Mouse (Mus musculus): ENCODE measurements around the gene Tmem243. TPM values are rescaled to one million over a fixed set of nuclear protein-coding genes. Genes with fewer than 3 reads are reported as not detected.

Tmem243 gene
- polyA plus RNA-seq, 1 experiment: 12.8 TPM

GRCm38 (mm10) chr5:9068886-9069285, 31.6 kb upstream of the Tmem243 start:
- no peaks in the 10 kb centered on the region for H3K4me1 ChIP-seq (replicated peaks; ENCODE audit: control insufficient read depth, insufficient read depth, low read length)
- DNase-seq: no peak
- H3K27ac ChIP-seq (ENCODE audit: control insufficient read depth, insufficient read depth, low read length): no peak overlapping the region
- TF ChIP-seq POLR2A (IDR thresholded peaks at IDR 0.05; ENCODE audit: control insufficient read depth, extremely low read depth, insufficient read depth, low read length, poor library complexity): no peak
- TF ChIP-seq CTCF (IDR thresholded peaks at IDR 0.05; ENCODE audit: borderline replicate concordance, control insufficient read depth, extremely low read depth, insufficient read depth, low read length, poor library complexity): no peak
- 34% methylated on average over 2 of the region's 2 CpGs for WGBS
- H3K36me3 ChIP-seq (ENCODE audit: control insufficient read depth, insufficient read depth, low read length): no peaks in the 10 kb centered on the region
- H3K27me3 ChIP-seq (ENCODE audit: control insufficient read depth, insufficient read depth, low read length): no peaks in the 10 kb centered on the region
- no peak overlapping the region for H3K4me3 ChIP-seq (ENCODE audit: control insufficient read depth, insufficient read depth, low read length)

GRCm38 (mm10) chr5:9069599-9070209, 30.8 kb upstream of the Tmem243 start:
- DNase-seq: no peak
- WGBS: 92% methylated on average over 6 of the region's 6 CpGs
- no peak overlapping the region for H3K27ac ChIP-seq (ENCODE audit: control insufficient read depth, insufficient read depth, low read length)

GRCm38 (mm10) chr5:9071360-9071759, 29.1 kb upstream of the Tmem243 start:
- Histone ChIP-seq H3K4me3 (ENCODE audit: control insufficient read depth, insufficient read depth, low read length) (no peak overlapping the region), H3K27ac (ENCODE audit: control insufficient read depth, insufficient read depth, low read length) (no peak overlapping the region)
- WGBS: 98% methylated on average over 3 of the region's 3 CpGs

More at GRCm38 (mm10) chr5:9069599-9070209, 30.8 kb upstream of the Tmem243 start:
- Histone ChIP-seq H3K27me3 (ENCODE audit: control insufficient read depth, insufficient read depth, low read length) (no peaks in the 10 kb centered on the region), H3K4me1 (replicated peaks; ENCODE audit: control insufficient read depth, insufficient read depth, low read length) (no peaks in the 10 kb centered on the region), H3K4me3 (ENCODE audit: control insufficient read depth, insufficient read depth, low read length) (no peak overlapping the region), H3K36me3 (ENCODE audit: control insufficient read depth, insufficient read depth, low read length) (no peaks in the 10 kb centered on the region)
- no peak for TF ChIP-seq CTCF (IDR thresholded peaks at IDR 0.05; ENCODE audit: borderline replicate concordance, control insufficient read depth, extremely low read depth, insufficient read depth, low read length, poor library complexity)
- TF ChIP-seq POLR2A (IDR thresholded peaks at IDR 0.05; ENCODE audit: control insufficient read depth, extremely low read depth, insufficient read depth, low read length, poor library complexity): no peak

DNA sequence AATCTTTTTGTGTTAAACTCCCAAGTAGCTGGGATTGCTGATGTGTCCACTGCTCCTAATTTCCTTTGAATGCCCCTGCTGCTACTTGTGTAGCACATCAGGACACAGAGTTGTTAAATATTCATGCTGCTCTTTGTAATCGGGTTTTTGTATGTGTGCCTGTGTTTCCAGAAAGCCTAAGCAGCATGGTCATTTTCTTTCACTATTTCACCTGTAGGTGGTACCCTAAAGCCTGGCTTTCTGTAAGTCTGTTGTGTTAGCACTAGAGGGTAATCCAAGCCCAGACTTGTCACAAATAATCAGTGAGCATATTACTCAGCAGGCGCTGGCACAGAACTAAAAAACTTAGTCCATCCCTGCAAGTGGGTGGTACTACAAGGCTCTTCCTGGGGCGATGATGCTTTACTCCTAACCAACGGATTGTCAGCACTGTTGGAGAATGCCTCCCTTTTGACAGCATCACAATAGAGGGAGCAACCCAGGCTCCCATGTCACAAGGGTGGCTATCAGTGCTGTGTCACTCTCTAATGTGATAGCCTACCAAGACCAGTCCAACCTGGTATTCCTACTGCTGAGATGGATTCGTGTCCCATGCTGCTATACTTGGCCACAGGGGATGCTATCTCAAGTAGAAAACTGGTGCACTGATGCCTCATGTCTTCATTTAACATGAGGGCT, 27.2 kb upstream of the Tmem243 start:
- H3K4me1 ChIP-seq (replicated peaks; ENCODE audit: control insufficient read depth, insufficient read depth, low read length): no peaks in the 10 kb centered on the region
- no peaks in the 10 kb centered on the region for H3K27me3 ChIP-seq (ENCODE audit: control insufficient read depth, insufficient read depth, low read length)
- TF ChIP-seq CTCF (IDR thresholded peaks at IDR 0.05; ENCODE audit: borderline replicate concordance, control insufficient read depth, extremely low read depth, insufficient read depth, low read length, poor library complexity): no peak
- TF ChIP-seq POLR2A (IDR thresholded peaks at IDR 0.05; ENCODE audit: control insufficient read depth, extremely low read depth, insufficient read depth, low read length, poor library complexity): no peak
- H3K27ac ChIP-seq (ENCODE audit: control insufficient read depth, insufficient read depth, low read length): no peak overlapping the region
- peak; percentile 11 for DNase-seq
- WGBS: 77% methylated on average over 5 of the region's 5 CpGs
- H3K36me3 ChIP-seq (ENCODE audit: control insufficient read depth, insufficient read depth, low read length): no peaks in the 10 kb centered on the region
- H3K4me3 ChIP-seq (ENCODE audit: control insufficient read depth, insufficient read depth, low read length): no peak overlapping the region

More at GRCm38 (mm10) chr5:9071360-9071759, 29.1 kb upstream of the Tmem243 start:
- DNase-seq: no peak
- Histone ChIP-seq H3K4me1 (replicated peaks; ENCODE audit: control insufficient read depth, insufficient read depth, low read length) (no peaks in the 10 kb centered on the region), H3K27me3 (ENCODE audit: control insufficient read depth, insufficient read depth, low read length) (no peaks in the 10 kb centered on the region), H3K36me3 (ENCODE audit: control insufficient read depth, insufficient read depth, low read length) (no peaks in the 10 kb centered on the region)
- TF ChIP-seq CTCF (IDR thresholded peaks at IDR 0.05; ENCODE audit: borderline replicate concordance, control insufficient read depth, extremely low read depth, insufficient read depth, low read length, poor library complexity) (no peak), POLR2A (IDR thresholded peaks at IDR 0.05; ENCODE audit: control insufficient read depth, extremely low read depth, insufficient read depth, low read length, poor library complexity) (no peak)

DNA sequence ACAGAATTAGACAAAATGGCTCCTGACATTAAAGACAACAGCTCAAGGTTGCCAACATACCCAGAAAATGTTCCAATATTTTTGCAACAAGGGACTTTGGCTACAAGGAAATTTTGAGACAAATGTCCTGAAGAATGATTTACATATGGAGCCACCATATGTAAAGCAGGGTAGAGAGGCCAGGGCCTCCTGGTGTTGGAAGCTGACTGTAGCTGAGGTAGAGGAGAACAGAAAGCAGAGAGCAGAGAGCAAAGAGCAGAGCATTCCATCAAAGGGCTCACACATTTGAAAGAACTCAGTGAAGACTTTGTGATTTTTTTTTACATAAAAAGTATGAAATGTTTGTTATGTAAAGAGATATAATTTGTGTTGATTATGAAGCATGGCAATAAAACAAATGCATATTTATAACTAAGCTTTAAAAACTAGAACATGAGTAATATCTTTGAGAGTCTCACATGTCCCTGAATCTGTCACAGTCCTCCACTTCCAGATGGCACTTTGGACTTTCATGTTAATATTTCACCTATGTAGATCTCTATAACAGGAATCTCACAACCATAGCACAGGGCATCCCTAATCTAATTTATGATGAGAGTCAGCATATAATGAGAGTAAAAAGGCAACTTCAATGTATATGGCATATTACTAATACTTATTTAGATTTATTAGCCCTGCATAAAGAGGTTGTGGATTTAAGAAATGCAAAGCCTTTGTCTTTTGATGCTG, 20.5 kb upstream of the Tmem243 start:
- DNase-seq: no peak
- H3K27ac ChIP-seq (ENCODE audit: control insufficient read depth, insufficient read depth, low read length): no peak overlapping the region
- TF ChIP-seq POLR2A (IDR thresholded peaks at IDR 0.05; ENCODE audit: control insufficient read depth, extremely low read depth, insufficient read depth, low read length, poor library complexity): no peak
- no peak for TF ChIP-seq CTCF (IDR thresholded peaks at IDR 0.05; ENCODE audit: borderline replicate concordance, control insufficient read depth, extremely low read depth, insufficient read depth, low read length, poor library complexity)

DNA sequence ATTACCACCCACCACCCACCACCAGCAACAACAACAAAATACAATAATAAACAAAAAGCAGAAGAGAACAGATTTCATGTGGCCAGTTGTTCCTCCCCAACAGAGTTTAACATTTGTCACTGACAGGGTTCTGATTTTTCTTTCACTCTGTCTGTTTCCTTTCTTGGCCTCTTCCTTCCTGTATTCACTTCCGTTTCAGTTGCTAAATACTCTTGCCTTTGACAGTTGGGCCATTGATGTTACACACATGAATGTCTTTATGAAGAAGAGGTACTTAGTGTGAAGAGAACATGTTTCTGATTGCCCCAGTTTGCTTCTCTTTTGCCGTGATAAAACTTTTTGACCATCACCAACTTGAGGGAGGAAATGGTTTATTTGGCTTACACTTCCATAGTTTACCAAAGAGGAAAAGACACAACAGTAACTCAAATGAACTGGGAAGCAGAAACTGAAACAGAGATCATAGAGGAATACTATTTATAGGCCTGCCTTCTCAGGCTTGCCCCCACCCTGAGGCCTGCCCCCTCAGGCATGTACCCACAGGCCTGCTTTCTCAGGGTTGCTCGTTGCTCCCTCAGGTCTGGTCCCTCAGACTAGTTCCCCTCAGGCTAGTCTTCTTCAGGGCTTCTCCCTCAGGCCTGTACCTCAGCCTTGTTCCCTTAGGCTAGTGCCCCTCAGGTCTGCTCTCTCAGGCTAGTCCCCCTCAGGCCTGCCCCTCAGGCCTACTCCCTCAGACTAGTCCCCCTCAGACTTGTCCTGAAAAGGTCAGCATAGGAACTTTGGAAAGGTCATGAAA, 13.3 kb upstream of the Tmem243 start:
- H3K4me1 ChIP-seq (replicated peaks; ENCODE audit: control insufficient read depth, insufficient read depth, low read length): peaks cover 19% of the 10 kb centered on the region
- peak overlapping the region; percentile 79 for H3K27ac ChIP-seq (ENCODE audit: control insufficient read depth, insufficient read depth, low read length)
- no peak overlapping the region for H3K4me3 ChIP-seq (ENCODE audit: control insufficient read depth, insufficient read depth, low read length)
- TF ChIP-seq CTCF (IDR thresholded peaks at IDR 0.05; ENCODE audit: borderline replicate concordance, control insufficient read depth, extremely low read depth, insufficient read depth, low read length, poor library complexity): no peak
- TF ChIP-seq POLR2A (IDR thresholded peaks at IDR 0.05; ENCODE audit: control insufficient read depth, extremely low read depth, insufficient read depth, low read length, poor library complexity): no peak
- WGBS: 7% methylated on average over 3 of the region's 3 CpGs
- H3K27me3 ChIP-seq (ENCODE audit: control insufficient read depth, insufficient read depth, low read length): no peaks in the 10 kb centered on the region
- no peaks in the 10 kb centered on the region for H3K36me3 ChIP-seq (ENCODE audit: control insufficient read depth, insufficient read depth, low read length)
- DNase-seq: no peak

More for the DNA sequence above, 20.5 kb upstream of the Tmem243 start:
- H3K27me3 ChIP-seq (ENCODE audit: control insufficient read depth, insufficient read depth, low read length): no peaks in the 10 kb centered on the region
- H3K36me3 ChIP-seq (ENCODE audit: control insufficient read depth, insufficient read depth, low read length): no peaks in the 10 kb centered on the region
- H3K4me3 ChIP-seq (ENCODE audit: control insufficient read depth, insufficient read depth, low read length): no peak overlapping the region
- no peaks in the 10 kb centered on the region for H3K4me1 ChIP-seq (replicated peaks; ENCODE audit: control insufficient read depth, insufficient read depth, low read length)

All from thymus, adult 2 months (tissue).